Mouse (Mus musculus): ENCODE measurements around the gene Clybl. TPM values are rescaled to one million over a fixed set of nuclear protein-coding genes. Genes with fewer than 3 reads are reported as not detected.

Clybl gene
- polyA plus RNA-seq (2014; fragmentation: Nextera tagmentation; extraction: Ambion mirVana) = 27.9 and 28.1 TPM in 2 replicates

DNA sequence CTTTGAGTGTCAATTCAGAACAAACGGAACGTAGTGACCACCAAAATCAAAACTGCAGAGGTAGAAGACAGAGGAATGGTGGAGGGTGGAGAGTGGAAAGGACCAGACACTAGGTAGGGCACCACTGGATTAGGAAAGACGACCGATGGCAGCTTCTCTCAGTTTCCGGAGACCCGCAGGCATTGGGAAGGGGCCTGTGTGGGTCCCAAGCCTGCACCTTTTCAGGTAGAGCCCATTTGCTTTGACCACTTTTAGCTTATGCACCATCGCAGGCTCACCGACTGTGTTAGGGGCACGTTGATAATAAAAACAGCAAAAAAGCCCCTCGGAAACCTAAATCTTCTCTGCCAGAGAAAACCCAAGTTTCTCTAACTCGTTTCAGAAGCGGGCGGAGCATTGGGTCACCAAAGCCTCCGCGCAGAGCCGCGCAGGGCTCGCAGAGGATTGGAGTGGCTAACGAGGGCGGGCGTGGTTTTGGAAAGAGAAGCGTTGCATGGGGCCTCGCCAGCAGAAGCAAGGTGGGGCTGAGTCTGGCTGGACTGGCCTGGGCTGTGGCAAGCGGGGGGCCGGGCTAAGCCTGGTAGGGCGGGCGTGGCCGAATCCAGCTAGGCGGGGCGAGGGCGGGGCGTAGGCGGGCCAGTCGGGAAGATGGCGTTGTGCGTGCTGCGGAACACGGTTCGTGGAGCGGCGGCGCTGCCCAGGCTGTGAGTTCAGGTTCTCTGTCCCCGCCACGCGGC is at the start of gene Clybl:
Gene Clybl, plus strand, starts transcription at position 627 of the 737 bp plus-strand sequence.
- peak within 1 kb of the TSS; percentile 71 for H3K9ac ChIP-seq (ENCODE audit: low read length)
- peak within 1 kb of the TSS; percentile 36; the same call in 1 of the 2 replicates for H3K27ac ChIP-seq (replicated peaks; ENCODE audit: low read depth, low read length)
- no peaks in the 10 kb centered on the region for H3K9me3 ChIP-seq (ENCODE audit: control insufficient read depth, low read length)
- H3K36me3 ChIP-seq (ENCODE audit: control insufficient read depth, insufficient read depth, low read length) = no peaks in the 10 kb centered on the region
- WGBS = 3% methylated on average over 45 of the region's 45 CpGs
- DNase-seq (ENCODE audit: low spot score) (peak; percentile 98), ATAC-seq (ENCODE audit: insufficient number of reproducible peaks, low FRiP score, low TSS enrichment, low read depth) (peak; percentile 99)
- no peaks in the 10 kb centered on the region for H3K27me3 ChIP-seq (ENCODE audit: control insufficient read depth, insufficient read depth, low read length)
- H3K4me3 ChIP-seq (ENCODE audit: low read depth, low read length) = peak within 1 kb of the TSS; percentile 63
- H3K4me2 ChIP-seq (ENCODE audit: low read depth, severe bottlenecking) = peak within 1 kb of the TSS; percentile 61
- 0 out of 2 replicates have a peak, but pooled peaks cover 3% of the 10 kb centered on the region for H3K4me1 ChIP-seq (ENCODE audit: control insufficient read depth, insufficient read depth, low read length)

- no peak overlapping the region for H3K9ac ChIP-seq (ENCODE audit: low read length)
- peaks cover 3% of the 10 kb centered on the region; the same call in 1 of the 2 replicates for H3K36me3 ChIP-seq (ENCODE audit: control insufficient read depth, insufficient read depth, low read length)
- H3K9me3 ChIP-seq (ENCODE audit: control insufficient read depth, low read length) = no peaks in the 10 kb centered on the region
- WGBS = 81% methylated on average over 3 of the region's 3 CpGs
- ATAC-seq (ENCODE audit: insufficient number of reproducible peaks, low FRiP score, low TSS enrichment, low read depth) (no peak), DNase-seq (ENCODE audit: low spot score) (no peak)
- no peaks in the 10 kb centered on the region for H3K27me3 ChIP-seq (ENCODE audit: control insufficient read depth, insufficient read depth, low read length)
- H3K4me3 ChIP-seq (ENCODE audit: low read depth, low read length) = no peak overlapping the region
- no peak overlapping the region for H3K4me2 ChIP-seq (ENCODE audit: low read depth, severe bottlenecking)
- H3K27ac ChIP-seq (replicated peaks; ENCODE audit: low read depth, low read length) = no peak overlapping the region
- H3K4me1 ChIP-seq (ENCODE audit: control insufficient read depth, insufficient read depth, low read length) = no peaks in the 10 kb centered on the region
Measured at GRCm38 (mm10) chr14:122136368-122136928, 45.1 kb upstream of the Clybl start.

DNA sequence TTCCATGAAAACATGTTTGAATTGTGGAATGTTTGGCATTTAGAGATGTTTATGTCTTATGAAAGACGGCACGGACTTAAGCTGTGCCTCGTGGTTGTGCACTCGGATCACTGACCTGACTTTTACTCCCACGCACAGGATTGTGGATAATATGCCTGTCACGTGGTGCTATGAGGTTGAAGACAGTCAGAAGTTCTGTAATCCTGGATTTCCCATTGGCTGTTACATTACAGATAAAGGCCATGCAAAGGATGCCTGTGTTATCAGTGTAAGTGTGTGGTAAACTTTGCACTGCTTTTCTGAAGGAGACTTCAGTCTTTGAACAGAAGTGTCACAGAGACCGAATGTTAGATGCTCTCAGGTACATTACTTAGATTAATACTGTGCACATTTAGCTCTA is 44.3 kb upstream of the Clybl start:
- Histone ChIP-seq H3K27ac (replicated peaks; ENCODE audit: low read depth, low read length) (no peak overlapping the region), H3K9ac (ENCODE audit: low read length) (no peak overlapping the region), H3K36me3 (ENCODE audit: control insufficient read depth, insufficient read depth, low read length) (peaks cover 3% of the 10 kb centered on the region; the same call in 1 of the 2 replicates), H3K4me3 (ENCODE audit: low read depth, low read length) (no peak overlapping the region), H3K4me2 (ENCODE audit: low read depth, severe bottlenecking) (no peak overlapping the region), H3K9me3 (ENCODE audit: control insufficient read depth, low read length) (no peaks in the 10 kb centered on the region), H3K4me1 (ENCODE audit: control insufficient read depth, insufficient read depth, low read length) (no peaks in the 10 kb centered on the region), H3K27me3 (ENCODE audit: control insufficient read depth, insufficient read depth, low read length) (no peaks in the 10 kb centered on the region)
- ATAC-seq (ENCODE audit: insufficient number of reproducible peaks, low FRiP score, low TSS enrichment, low read depth) (no peak), DNase-seq (ENCODE audit: low spot score) (no peak)
- WGBS = 96% methylated on average over 7 of the region's 7 CpGs

- Histone ChIP-seq H3K4me3 (ENCODE audit: low read depth, low read length) (no peak overlapping the region), H3K4me1 (ENCODE audit: control insufficient read depth, insufficient read depth, low read length) (no peaks in the 10 kb centered on the region), H3K9ac (ENCODE audit: low read length) (no peak overlapping the region), H3K36me3 (ENCODE audit: control insufficient read depth, insufficient read depth, low read length) (peaks cover 3% of the 10 kb centered on the region; the same call in 1 of the 2 replicates), H3K4me2 (ENCODE audit: low read depth, severe bottlenecking) (no peak overlapping the region), H3K27ac (replicated peaks; ENCODE audit: low read depth, low read length) (no peak overlapping the region), H3K27me3 (ENCODE audit: control insufficient read depth, insufficient read depth, low read length) (no peaks in the 10 kb centered on the region), H3K9me3 (ENCODE audit: control insufficient read depth, low read length) (no peaks in the 10 kb centered on the region)
- DNase-seq (ENCODE audit: low spot score) = no peak
- WGBS = 84% methylated on average over 1 of the region's 1 CpGs
- ATAC-seq (ENCODE audit: insufficient number of reproducible peaks, low FRiP score, low TSS enrichment, low read depth) = no peak
Measured at GRCm38 (mm10) chr14:122140126-122140525, 41.4 kb upstream of the Clybl start.

- WGBS = 97% methylated on average over 4 of the region's 4 CpGs
- H3K4me2 ChIP-seq (ENCODE audit: low read depth, severe bottlenecking) = no peak overlapping the region
- H3K27me3 ChIP-seq (ENCODE audit: control insufficient read depth, insufficient read depth, low read length) = no peaks in the 10 kb centered on the region
- no peaks in the 10 kb centered on the region for H3K9me3 ChIP-seq (ENCODE audit: control insufficient read depth, low read length)
- peaks cover 2% of the 10 kb centered on the region; the same call in 1 of the 2 replicates for H3K36me3 ChIP-seq (ENCODE audit: control insufficient read depth, insufficient read depth, low read length)
- no peak overlapping the region for H3K4me3 ChIP-seq (ENCODE audit: low read depth, low read length)
- DNase-seq (ENCODE audit: low spot score) (no peak), ATAC-seq (ENCODE audit: insufficient number of reproducible peaks, low FRiP score, low TSS enrichment, low read depth) (no peak)
- H3K27ac ChIP-seq (replicated peaks; ENCODE audit: low read depth, low read length) = no peak overlapping the region
- H3K9ac ChIP-seq (ENCODE audit: low read length) = no peak overlapping the region
- H3K4me1 ChIP-seq (ENCODE audit: control insufficient read depth, insufficient read depth, low read length) = no peaks in the 10 kb centered on the region
Measured at GRCm38 (mm10) chr14:122143585-122144269, 37.8 kb upstream of the Clybl start.

DNA sequence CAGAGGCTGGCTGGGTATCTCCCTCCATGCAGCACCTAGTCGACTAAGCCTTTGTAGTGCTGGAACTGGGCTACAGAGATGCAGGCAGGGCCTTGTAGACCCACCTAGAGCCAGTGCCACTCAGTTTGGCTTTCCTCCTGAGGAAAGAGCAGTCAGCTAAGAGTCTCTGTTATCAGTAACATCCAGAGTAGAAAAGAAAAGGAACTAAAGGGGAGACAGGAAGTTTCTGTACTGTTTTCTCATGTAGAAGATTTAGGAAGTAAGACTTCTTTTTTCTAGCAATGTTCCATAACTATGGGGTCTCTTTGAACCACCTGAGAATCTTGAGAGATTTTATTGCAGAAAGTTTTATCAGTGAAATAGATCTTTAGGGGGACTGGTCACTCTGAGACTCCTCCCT is 36.1 kb upstream of the Clybl start:
- WGBS = 70% methylated on average over 1 of the region's 1 CpGs
- peaks cover 2% of the 10 kb centered on the region; the same call in 1 of the 2 replicates for H3K36me3 ChIP-seq (ENCODE audit: control insufficient read depth, insufficient read depth, low read length)
- no peak for ATAC-seq (ENCODE audit: insufficient number of reproducible peaks, low FRiP score, low TSS enrichment, low read depth)

GRCm38 (mm10) chr14:122150616-122151015 is 30.9 kb upstream of the Clybl start:
- 92% methylated on average over 5 of the region's 5 CpGs for WGBS
- Histone ChIP-seq H3K4me2 (ENCODE audit: low read depth, severe bottlenecking) (no peak overlapping the region), H3K9me3 (ENCODE audit: control insufficient read depth, low read length) (no peaks in the 10 kb centered on the region), H3K4me3 (ENCODE audit: low read depth, low read length) (no peak overlapping the region), H3K4me1 (ENCODE audit: control insufficient read depth, insufficient read depth, low read length) (no peaks in the 10 kb centered on the region), H3K36me3 (ENCODE audit: control insufficient read depth, insufficient read depth, low read length) (peaks cover 11% of the 10 kb centered on the region; the same call in 1 of the 2 replicates), H3K27me3 (ENCODE audit: control insufficient read depth, insufficient read depth, low read length) (no peaks in the 10 kb centered on the region), H3K9ac (ENCODE audit: low read length) (no peak overlapping the region), H3K27ac (replicated peaks; ENCODE audit: low read depth, low read length) (no peak overlapping the region)
- DNase-seq (ENCODE audit: low spot score) (no peak), ATAC-seq (ENCODE audit: insufficient number of reproducible peaks, low FRiP score, low TSS enrichment, low read depth) (no peak)

More for the DNA sequence above, 36.1 kb upstream of the Clybl start:
- Histone ChIP-seq H3K9me3 (ENCODE audit: control insufficient read depth, low read length) (no peaks in the 10 kb centered on the region), H3K27ac (replicated peaks; ENCODE audit: low read depth, low read length) (no peak overlapping the region), H3K27me3 (ENCODE audit: control insufficient read depth, insufficient read depth, low read length) (no peaks in the 10 kb centered on the region), H3K9ac (ENCODE audit: low read length) (no peak overlapping the region), H3K4me2 (ENCODE audit: low read depth, severe bottlenecking) (no peak overlapping the region), H3K4me3 (ENCODE audit: low read depth, low read length) (no peak overlapping the region), H3K4me1 (ENCODE audit: control insufficient read depth, insufficient read depth, low read length) (no peaks in the 10 kb centered on the region)
- DNase-seq (ENCODE audit: low spot score) = no peak

GRCm38 (mm10) chr14:122157738-122158137 is 23.8 kb upstream of the Clybl start:
- no peak overlapping the region for H3K4me3 ChIP-seq (ENCODE audit: low read depth, low read length)
- WGBS = 91% methylated on average over 7 of the region's 7 CpGs
- no peaks in the 10 kb centered on the region for H3K4me1 ChIP-seq (ENCODE audit: control insufficient read depth, insufficient read depth, low read length)
- no peak overlapping the region for H3K4me2 ChIP-seq (ENCODE audit: low read depth, severe bottlenecking)
- H3K9me3 ChIP-seq (ENCODE audit: control insufficient read depth, low read length) = no peaks in the 10 kb centered on the region
- DNase-seq (ENCODE audit: low spot score) (no peak), ATAC-seq (ENCODE audit: insufficient number of reproducible peaks, low FRiP score, low TSS enrichment, low read depth) (no peak)
- no peak overlapping the region for H3K27ac ChIP-seq (replicated peaks; ENCODE audit: low read depth, low read length)
- peaks cover 14% of the 10 kb centered on the region; the same call in 1 of the 2 replicates for H3K36me3 ChIP-seq (ENCODE audit: control insufficient read depth, insufficient read depth, low read length)
- no peaks in the 10 kb centered on the region for H3K27me3 ChIP-seq (ENCODE audit: control insufficient read depth, insufficient read depth, low read length)
- no peak overlapping the region for H3K9ac ChIP-seq (ENCODE audit: low read length)

All from limb, embryonic 11.5 days (tissue).